Mouse (Mus musculus) c-Kit-positive CD71-positive TER-119-positive erythroid progenitor cells, embryonic 14.5 days (primary cell): ENCODE results near the gene Dnah12.
"Not testable (repeated sequence)": the region's sequence is repeated elsewhere in the genome, so short reads cannot be mapped to it uniquely, and the experiment has no call there.

ENCODE experiments used
- DNase-seq: peaks from one replicate; pipeline ENCODE4 v3.0.0-alpha.2; 2013; ENCODE audit warnings: low spot score

The Dnah12 gene

GRCm38 (mm10) chr14:26887244-26887643, 194.2 kb downstream of the Dnah12 start:
- DNase-seq: no peak

GRCm38 (mm10) chr14:26890777-26891176, 197.7 kb downstream of the Dnah12 start:
- DNase-seq: no peak

- no peak for DNase-seq
Observed at GRCm38 (mm10) chr14:26894392-26894791, 201.3 kb downstream of the Dnah12 start, which contains the start of gene Asb14. Gene Asb14 (plus strand): TSS chr14:26894557.

- DNase-seq: no peak
Observed at GRCm38 (mm10) chr14:26899490-26899889, 206.4 kb downstream of the Dnah12 start.

GRCm38 (mm10) chr14:26900893-26901292, 207.8 kb downstream of the Dnah12 start:
- DNase-seq: no peak

- no peak for DNase-seq
Observed at GRCm38 (mm10) chr14:26907401-26907800, 214.3 kb downstream of the Dnah12 start.

GRCm38 (mm10) chr14:26910461-26910860, 217.4 kb downstream of the Dnah12 start:
- not testable (repeated sequence) for DNase-seq

GRCm38 (mm10) chr14:26911201-26911600, 218.1 kb downstream of the Dnah12 start:
- no peak for DNase-seq

GRCm38 (mm10) chr14:26911826-26912225, 218.8 kb downstream of the Dnah12 start:
- DNase-seq: no peak

GRCm38 (mm10) chr14:26913681-26914268, 220.7 kb downstream of the Dnah12 start:
- no peak for DNase-seq

- DNase-seq: no peak
Observed at GRCm38 (mm10) chr14:26919310-26919709, 226.2 kb downstream of the Dnah12 start.

GRCm38 (mm10) chr14:26923702-26924421, 230.8 kb downstream of the Dnah12 start:
- DNase-seq: no peak

GRCm38 (mm10) chr14:26934891-26935290, 241.8 kb downstream of the Dnah12 start:
- DNase-seq: no peak

- no peak for DNase-seq
Observed at GRCm38 (mm10) chr14:26935558-26935957, 242.5 kb downstream of the Dnah12 start.
